Mouse (Mus musculus) CD8-positive naive resting alpha-beta T cell, adult 2 months (primary cell): ENCODE measurements around the gene Cela3b.
"Not testable (repeated sequence)": the region's sequence is repeated elsewhere in the genome, so short reads cannot be mapped to it uniquely, and the experiment has no call there.

Experiments
- DNase-seq, 2 experiments: peaks; one replicate each; pipeline ENCODE4 v3.0.0; 2022; ENCODE audit warnings: low read depth in 2 of 2, low spot score in 2 of 2

Cela3b gene

DNA sequence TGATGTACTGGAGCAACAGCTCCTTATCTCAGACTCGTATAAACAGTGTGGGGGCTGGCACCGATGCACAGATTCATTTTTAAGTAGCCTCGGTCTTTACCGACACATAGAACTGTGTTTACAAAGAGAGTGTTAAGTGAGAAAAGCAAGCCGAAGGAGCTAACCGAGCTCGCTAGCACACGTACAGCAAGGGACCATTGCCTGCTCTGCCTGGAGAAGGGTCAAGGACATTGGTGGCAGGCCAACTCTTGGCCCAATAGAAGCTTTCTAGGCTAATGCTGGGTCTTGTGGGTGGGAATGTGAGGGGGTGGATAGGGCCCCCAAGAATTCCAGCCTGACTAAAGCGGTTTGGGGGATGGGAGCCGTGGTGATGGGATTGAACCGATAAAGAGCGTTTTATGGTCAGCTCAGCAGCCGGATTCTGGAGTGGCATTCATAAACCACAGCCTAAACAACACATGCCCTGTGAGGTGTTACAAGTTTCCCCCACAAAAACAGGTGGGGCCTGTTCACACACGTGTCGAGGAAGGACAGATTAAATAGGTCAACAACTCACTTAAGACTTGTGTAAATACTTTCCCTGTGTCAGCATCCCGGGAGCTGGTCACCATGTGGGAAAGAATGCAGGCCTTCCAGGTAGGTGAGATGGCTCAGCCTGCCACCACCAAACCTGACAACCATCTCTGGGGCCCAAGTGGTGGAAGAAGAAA, 31.8 kb upstream of the Cela3b start:
- DNase-seq: no peak

DNA sequence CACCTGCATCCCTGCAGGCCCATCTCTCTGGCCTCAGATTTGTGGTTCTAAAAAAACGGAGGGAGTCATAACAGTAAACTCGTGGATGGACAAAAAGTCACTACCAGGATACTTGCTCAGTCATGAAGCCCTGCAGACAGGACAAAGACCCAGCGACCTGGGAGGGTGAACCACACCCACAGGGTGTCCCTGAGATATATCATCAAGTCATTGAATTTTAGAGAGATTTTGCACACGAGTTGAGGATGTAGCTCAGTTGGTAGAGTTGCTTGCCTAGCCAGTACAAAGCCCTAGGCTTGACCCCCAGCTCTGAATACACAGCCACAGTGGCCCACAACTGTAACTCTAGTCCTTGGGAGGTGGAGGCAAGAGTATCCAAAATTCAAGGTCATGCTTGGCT, 30.9 kb upstream of the Cela3b start:
- DNase-seq: no peak

DNA sequence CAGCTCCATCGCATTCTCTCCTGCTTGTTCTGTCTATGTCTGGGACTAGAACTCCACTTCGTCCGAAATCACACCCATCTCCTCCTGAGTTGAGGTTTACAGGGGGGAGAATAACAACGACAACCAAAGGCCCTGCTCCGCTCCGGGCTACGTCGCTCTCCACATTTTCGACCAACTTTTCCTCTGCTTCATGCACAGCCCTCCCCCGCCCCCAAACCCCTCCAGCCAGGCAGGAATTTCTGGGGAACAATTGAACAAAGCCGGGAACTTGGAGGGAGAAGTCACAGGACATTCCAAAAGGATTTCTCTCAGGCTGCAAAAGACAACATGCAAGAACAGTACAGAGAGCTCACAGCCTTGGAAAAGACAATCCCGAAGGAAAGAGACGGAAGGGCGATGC, 30.3 kb upstream of the Cela3b start:
- DNase-seq: no peak

DNA sequence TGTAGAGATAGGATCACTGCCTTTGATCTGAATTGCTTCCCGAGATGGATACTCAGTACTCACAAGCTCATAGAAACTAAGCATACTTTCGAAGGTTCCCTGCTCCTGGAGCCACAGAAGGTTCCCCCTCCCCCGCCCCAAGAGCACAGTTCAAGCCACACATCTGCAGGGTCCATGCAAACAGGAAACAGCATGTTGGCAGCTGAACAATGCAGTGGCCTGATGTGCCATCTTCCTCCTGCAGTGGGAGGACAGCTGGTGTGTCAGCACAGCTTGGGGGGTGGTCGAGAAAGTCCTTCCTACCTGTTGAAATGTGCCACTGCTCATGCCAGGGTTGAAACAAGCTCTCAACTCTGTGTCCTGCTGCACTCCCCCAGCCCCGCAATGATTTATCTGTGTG, 28.5 kb upstream of the Cela3b start:
- no peak for DNase-seq

DNA sequence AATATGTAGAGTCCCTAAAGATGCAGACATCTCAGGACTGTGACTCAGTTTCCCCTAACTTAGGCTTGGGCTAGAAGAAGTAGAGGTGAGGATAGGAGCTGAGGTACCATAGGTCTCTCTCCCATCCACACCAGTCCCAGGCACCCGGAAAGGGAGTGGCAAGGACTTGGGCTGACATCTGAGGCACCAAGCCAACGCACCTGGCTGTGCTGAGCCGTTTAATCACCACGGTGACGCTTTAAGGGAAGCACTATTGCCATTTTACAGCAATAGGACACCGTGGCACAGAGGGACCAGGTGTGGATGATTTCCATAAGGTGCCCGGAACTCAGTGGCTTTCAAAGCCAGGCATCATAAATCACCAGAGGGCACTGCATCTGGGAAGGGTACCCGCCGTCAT, 28.0 kb upstream of the Cela3b start:
- no peak for DNase-seq

DNA sequence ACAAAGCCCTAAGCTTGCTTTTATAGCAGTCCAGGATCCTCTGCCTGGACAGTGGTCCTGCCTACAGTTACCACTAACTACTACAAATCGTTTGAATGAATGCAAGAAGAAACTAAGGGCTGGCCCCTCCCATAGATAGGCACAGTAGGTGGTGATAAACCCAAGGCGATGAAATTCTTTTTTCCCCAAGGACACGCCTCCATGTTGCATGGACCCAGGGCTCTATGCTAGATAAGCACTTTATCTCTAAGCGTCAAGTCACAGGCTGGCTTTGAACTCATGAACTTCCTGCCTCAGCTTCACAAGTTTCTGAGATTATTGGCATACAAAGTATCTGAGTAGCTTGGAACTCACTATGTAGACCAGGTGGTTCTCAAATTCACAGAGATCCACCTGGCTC, 27.0 kb upstream of the Cela3b start:
- DNase-seq: no peak

DNA sequence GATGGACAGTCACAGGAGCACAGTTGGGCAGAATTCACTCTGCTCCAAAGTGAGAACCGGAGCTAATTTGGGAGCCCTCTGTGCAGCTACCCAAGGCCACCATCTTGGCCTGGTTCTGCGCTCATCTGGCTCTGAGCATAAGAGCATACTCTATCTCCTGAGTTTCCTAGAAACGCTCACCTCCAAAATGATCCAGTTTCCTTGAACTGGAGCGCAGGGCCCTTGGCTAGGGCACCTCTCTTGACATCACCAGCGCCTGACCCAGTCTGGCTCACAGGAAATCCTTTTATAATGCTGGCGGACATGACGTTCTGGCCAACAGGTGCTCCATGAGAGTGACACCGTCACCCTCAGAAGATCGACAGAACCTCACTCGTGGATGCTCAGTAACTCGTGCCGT, 26.2 kb upstream of the Cela3b start:
- DNase-seq: no peak

DNA sequence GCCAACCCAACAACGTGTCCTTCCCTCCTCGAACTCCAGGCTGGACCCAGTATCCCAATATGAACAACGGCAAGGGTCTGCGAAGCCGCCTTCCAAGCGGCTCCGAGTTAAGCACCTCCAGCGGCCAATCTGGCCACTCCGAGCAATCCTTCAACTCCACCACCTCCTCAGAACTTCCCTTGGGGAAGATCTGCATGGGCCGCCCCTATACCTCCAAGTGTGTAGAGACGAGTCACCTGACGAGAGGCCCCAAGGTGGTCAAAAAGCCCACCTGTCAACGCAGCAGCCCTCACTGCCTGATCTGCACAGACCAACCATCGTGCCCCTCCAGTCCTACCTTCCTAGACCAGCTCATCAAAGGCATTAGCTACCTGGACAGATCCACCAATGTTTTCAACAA, 24.2 kb upstream of the Cela3b start:
- DNase-seq: no peak

DNA sequence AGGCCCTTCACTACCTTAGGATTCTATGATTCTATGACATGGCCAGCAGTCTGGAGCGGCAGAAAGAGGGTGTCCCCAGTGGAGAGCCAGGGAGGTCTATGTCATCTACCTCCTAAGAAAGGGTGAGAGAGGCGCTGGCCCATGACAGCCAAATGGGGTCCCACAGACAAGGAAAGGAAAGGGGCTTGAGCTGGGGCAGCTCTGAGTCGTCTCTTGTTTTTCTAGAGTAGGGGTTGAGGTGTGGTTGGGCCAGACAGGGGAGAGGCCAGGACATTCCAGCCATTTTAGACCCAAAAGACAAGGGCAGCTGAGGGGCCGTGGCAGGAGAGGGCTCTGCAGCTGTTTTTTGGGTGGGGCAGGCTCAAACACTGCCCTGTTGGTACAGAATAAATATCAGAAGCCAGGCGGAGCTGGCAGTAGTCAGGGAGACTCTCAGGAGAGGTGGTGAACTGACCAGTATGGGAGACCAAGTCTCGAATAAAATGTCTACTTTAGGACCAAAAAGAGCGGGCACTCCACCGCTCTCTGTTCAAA, 23.0 kb upstream of the Cela3b start, which contains the start of gene 1700013G24Rik:
Gene 1700013G24Rik (plus strand): TSS at position 51 of the 534 bp plus-strand sequence.
- DNase-seq: no peak

DNA sequence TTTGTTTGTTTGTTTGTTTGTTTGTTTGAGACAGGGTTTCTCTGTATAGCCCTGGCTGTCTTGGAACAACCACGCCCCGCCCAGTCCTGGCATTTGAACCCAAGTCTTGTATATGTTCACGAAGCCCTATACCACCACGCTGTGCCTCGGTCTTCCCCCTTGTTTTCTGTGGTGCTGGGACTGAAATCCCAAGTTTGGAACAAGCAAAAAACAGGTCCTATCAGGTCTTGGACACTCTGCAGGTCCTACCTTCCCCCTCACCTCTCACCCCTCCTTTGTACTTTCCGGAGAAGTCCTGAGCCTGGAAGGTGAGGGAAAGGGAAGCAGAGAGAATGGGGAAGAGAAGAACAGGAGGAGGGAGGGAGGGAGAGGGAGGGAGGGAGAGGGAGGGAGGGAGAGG, 21.9 kb upstream of the Cela3b start:
- no peak for DNase-seq

DNA sequence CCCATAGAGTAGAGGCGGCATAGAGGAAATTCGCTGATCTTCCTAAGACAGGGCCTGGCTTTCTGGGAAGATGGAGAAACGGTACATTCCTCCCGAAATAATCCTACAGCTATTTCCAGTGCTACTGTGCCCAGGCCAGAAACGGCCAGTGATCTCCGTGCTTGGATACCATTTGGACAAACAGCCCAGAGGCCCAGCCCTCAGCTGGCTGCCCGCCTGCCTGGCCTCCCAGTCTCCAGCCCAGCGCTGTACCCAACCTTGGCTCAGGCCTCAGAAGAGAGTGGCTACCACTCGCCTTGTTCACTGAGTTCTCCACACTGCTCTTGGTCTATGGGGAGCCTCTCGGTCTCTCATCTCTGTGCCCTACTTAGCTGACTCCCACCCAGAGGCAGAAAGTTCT, 19.4 kb upstream of the Cela3b start:
- no peak for DNase-seq

DNA sequence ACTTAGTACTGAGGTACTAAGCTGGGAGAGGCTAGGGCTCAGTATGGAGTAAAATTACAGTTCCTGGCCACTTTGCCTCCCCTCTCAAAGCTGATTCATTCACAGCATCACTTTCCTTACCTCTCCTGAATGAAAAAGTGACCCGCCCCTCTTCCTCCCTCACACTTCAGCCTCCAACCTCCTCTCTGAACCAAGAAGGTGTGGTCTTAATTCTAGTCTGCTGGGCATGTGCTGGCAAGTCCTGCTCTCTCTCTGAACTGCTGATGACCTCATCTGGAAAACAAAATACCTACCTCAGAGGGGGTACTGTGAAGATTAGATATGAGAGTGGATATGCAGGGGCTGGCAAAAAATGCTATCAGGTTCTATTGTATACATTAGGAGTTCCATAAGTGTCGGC, 18.8 kb upstream of the Cela3b start:
- DNase-seq: no peak

DNA sequence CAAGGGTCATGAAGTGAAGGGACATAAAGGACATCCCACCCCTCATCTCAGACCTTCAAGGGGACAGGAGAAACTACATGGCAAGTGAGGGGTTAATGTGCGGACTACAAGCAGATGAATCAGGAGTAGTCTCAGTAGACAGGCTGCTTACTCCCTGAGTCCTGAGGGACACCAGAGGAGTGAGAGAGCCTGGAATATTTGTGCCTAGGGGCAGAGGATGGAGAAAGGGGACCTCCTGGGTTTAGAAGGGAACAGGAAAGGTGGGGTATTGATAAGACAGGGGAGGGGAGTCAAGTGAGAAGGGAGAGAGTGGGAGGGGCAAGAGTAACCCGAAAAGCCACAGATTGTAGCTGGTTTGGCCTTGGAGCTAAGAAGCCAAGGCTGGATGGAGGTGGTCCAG, 18.3 kb upstream of the Cela3b start:
- no peak for DNase-seq

DNA sequence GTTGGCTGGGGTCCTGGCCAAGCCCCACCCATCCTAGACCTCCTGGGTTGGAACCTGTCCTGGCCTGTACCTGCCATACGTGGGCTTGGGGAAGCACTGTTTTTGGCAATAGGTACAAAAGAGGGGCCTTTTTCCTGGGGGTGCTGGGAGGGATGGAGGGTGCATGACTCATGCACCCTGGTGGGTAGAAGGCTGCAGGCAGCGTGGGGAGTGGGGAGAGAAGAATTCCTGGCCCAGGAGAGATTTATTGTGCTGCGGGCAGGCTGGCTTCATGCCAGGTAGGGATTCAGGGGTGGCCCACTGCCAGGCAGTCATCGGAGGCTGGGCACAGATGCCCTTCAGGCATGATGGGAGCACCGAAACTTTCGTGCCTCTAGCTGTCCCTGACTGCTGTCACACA, 17.9 kb upstream of the Cela3b start:
- no peak for DNase-seq

DNA sequence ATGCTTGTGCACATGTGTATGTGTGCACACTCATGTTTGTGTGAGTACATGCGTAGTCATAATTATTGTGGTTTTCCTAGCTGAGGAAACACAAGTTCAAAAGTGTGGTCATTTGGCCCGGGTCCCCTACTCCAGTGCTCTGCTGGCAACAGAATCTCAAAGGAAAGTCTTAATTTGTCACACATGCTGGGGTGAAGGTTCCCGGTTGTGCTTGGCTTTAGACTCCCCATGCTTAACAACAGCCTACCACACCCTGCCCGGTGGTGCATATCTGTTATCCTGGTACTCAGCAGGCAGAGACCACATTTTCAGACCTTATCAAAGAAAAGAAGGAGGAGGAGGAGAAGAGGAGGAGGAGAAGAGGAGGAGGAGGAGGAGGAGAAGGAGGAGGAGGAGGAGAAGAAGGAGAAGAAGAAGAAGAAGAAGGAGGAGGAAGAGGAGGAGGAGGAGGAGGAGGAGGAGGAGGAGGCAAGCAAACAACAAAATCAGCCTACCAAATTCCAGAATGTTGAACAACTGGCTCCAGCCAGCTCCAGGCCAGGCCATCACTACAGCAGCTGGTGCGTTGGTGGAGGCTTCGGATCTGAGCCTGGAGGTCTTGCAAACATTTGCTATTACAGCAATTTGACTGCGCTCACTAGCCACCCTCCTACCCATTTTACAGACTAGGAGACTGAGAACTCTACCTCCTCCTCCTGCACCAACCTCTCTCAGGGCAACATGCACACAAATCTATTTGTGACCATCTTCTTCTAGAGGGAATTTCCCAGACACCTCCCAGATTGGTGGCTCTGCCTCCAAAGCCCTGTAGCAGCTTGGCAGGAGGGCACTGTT, 17.2 kb upstream of the Cela3b start:
- no peak for DNase-seq

DNA sequence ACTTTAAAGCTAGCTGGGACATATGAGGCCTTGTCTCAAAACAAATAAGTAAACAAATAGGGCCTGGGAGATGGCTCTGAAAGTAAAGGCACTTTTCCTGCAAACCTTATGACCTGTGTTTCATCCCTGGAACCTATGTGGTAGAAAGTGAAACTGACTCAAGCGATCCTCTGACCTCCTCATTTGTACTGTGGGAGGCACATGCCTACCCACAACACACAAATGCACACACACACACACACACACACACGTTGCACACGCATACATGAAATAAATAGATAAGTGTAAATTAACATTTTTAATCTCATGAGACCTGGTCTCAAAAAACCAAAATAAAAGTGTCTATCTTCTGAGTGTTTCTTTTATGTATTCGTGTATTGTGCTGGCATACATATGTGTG, 15.5 kb upstream of the Cela3b start:
- no peak for DNase-seq

DNA sequence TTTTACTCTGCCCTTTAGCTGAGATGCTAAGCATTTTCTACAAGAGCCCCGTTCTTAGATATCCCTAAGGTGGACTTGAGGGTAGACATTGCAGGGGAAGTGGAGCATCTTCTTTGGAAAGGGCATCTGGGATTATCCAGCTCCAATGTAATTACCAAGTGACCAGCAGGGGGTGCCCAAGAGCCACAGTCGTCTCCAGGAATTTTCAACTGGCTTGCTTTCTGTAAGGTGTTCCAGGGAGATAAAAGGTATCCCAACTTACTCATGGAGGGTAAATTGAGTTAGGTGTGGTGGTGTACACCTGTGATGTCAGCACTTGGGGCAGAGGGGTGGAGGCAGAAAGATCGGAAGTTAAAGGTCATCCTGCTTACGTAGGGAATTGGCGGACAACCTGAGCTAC, 13.3 kb upstream of the Cela3b start:
- peak in 1 of 2 experiments; percentile 27 for DNase-seq

DNA sequence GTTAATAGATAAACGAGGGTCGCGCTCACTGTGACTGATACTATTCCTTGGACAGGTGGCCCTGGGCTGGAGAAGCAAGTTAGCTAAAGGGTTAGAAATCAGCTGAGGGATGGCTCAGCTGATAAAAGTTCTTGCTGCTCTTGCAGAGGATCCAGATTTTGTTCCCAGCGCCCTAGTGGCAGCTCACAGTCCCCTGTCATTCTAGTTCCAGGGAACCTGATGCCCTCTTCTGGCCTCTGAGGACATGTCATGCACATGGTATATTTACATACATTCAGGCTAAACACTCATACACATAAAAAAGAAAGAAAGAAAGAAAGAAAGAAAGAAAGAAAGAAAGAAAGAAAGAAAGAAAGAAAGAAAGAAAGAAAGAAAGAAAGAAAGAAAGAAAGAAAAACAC, 11.0 kb upstream of the Cela3b start:
- no peak for DNase-seq

DNA sequence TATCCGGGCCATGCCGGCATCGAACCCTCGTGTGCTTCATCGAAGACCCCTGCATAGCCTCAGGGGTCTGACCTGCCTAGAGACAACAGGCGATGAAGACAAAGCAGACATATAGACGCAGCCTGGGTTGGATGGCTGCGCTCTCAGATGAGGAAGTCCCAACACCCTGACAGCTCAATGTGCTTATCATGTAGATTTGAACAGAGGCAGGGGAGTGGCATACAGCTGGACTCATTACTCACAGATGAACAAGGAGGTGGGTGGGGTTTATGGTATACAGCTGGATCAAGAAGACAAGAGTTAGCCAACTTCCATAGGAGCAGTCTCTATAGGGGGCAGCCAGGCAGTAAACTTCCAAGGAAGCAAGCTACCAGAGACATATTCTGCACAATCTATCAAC, 8.5 kb upstream of the Cela3b start:
- no peak for DNase-seq

DNA sequence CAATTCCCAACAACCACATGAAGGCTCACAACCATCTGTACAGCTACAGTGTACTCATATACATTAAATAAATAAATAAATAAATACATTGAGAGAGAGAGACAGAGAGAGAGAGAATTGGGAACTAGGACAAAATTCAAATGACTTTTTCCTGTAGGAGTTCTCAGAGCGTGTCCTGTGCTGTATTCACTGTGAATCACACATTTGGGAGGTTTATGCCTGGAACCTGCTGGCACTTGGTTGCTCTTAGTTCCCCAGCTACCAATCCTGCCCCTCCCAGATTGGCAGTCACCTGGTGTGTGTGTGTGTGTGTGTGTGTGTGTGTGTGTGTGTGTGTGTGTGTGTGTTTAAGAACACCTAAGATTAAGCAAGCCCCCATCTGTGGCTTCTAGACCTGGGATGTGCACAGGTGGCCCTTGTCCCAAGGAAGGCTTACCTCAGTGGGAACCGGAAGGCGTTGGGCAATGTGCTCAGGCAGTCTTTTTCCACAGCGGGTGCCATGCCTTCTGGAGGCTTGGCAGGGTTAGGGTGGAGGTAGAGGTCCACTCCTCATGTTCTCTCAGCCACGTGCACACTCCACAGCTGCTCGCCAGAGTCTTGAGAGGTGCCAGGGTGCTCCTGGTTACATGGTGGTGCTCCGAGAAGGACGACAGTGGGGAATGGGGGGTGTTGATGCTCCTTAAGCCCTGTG, 6.8 kb upstream of the Cela3b start:
- no peak for DNase-seq

DNA sequence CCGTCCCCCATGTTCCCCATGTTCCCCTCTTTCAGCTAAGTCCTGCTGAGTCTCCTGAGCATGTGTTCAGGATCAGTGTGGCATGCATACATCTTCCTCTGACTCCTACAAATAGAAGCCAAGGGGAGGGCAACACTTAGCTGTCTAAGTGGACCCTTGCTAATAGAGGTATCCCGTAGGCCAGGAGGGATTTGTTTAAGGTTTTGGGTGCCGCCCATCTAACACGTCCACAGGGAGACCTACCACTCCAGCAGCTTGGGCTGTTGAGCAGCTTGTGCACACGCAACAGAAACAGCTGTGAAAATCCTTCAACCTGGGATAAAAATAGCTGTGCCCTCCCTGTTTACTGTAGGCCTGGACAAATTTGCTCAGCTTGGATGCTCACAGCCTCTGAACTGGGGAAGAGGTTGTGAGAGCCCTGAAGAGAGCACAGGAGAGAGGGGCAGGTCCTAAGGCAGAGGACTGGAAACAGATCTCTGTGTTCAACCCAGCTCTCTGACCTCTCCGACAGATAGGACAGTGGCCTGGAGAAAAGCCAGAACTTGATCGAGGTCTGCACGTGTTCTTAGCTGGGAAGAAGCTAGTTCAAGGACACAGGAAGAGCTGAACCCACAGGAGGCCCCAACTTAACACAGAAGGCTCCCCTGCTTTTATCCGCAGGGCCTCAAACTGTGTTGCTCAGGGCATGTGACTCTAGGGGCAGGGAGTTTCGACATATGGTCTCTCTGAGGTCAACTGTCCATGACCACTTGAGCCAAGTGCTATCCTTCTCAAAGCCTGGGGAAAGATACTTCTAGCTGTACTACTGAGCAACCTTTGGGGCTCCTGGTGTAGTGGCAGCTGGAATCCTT, 2.6 kb upstream of the Cela3b start:
- not testable (repeated sequence) for DNase-seq
